Comparison of ENCODE assay signal across 18 mouse cellular contexts in genomic region chr2:18985506-18985905, GRCm38 (mm10). TPM values are rescaled to one million over a fixed set of nuclear protein-coding genes. Genes with fewer than 3 reads are reported as not detected.
DNase-seq lines count a peak whose midpoint lies in the region; ATAC-seq lines count a peak whose summit lies in the region.
"Had no signal": no experiment of that assay in that cellular context is flagged by ENCODE, and none has a peak within 500 bp of the region (broad histone marks: within the 10 kb centered on the region; RNA-seq: fewer than 3 reads in every experiment).

No protein-coding gene starts in this region.

- peak; percentile 24 for DNase-seq in heart, adult 11 months
- no peak for DNase-seq in heart, adult 8-10 months (ENCODE audit: low spot score)
- DNase-seq in 3134 (ENCODE audit: extremely low read depth, insufficient read length, low spot score), result peak; percentile 23
- DNase-seq in 416B (ENCODE audit: low read depth), result peak; percentile 87
- DNase-seq: adrenal gland, adult 2 months; adrenal gland, postnatal 10 days; adrenal gland, postnatal 25 days; cerebellum, adult 11 months; cerebellum, adult 18-20 months; cerebellum, adult 8-10 months; cerebellum, adult 9-11 months; cerebellum, postnatal 14 days; cerebellum, postnatal 36 days; embryo, embryonic 11 days had no signal

- no peak for ATAC-seq in frontal cortex, adult (ENCODE audit: low TSS enrichment)
- ATAC-seq: forebrain, embryonic 14.5 days; forebrain, embryonic 16.5 days had no signal

RNA-seq across cellular contexts. Expression of gene Pip4k2a, which starts 12.4 kb away (rescaled TPM):
- total RNA-seq in heart, adult 8-10 months (2022), result 1 to 10 TPM; 4.9 to 6.6 (median 5.9) TPM

RNA-seq across cellular contexts. Expression of gene 4930426L09Rik, which starts 12.6 kb away (rescaled TPM):
- under 1 TPM in 1 of 4 experiments, not detected in 3; 0.19 TPM for total RNA-seq in heart, adult 8-10 months (2022)
- total RNA-seq: common myeloid progenitor, adult 5-6 weeks had no signal
